Mouse (Mus musculus): ENCODE measurements around the gene Zfp568.

Gene Zfp568

DNA sequence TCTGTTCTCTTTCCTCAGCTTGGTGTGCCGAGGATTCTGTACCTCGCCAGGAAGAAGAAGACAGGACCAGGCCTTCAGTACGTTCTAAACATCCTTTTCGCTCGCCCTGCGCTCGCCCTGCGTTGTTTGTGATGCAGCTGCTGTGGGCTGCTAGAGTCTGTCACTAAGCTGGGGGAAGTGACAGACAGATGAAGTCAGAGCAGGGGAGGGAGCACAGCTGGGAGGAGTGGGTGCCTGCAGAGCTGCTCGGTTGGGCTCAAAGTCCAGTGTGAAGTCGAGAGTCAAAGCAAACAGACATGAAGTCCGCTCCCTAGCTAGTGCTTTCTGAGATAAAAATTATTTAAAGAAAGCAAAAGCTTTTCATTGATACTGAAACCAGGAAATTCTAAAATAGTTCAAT, 5.3 kb downstream of the Zfp568 start:
- DNase-seq (ENCODE audit: low spot score in 2 of 2), result no peak

GRCm38 (mm10) chr7:29992698-29993097, 8.9 kb downstream of the Zfp568 start:
- DNase-seq (ENCODE audit: low spot score in 2 of 2), result no peak

- no peak for DNase-seq (ENCODE audit: low spot score in 2 of 2)
These were observed 9.6 kb downstream of the Zfp568 start for GRCm38 (mm10) chr7:29993340-29993739.

DNA sequence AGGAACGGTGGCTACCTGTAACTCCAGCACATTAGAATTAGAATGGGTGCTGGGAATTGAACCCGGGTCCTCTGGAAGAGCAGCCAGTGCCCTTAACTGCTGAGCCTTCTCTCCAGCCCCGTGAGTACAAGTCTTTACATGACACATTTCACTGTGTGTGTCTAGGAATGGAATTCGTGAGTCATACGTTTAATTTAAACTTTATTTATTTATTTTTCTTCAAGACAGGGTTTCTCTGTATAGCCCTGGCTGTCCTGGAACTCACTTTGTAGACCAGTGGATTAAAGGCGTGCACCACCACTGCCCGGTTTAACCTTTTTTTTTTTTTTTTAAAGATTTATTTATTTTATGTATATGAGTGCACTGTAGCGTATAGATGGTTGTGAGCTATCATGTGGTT, 11.4 kb downstream of the Zfp568 start:
- DNase-seq (ENCODE audit: low spot score in 2 of 2), result no peak

DNA sequence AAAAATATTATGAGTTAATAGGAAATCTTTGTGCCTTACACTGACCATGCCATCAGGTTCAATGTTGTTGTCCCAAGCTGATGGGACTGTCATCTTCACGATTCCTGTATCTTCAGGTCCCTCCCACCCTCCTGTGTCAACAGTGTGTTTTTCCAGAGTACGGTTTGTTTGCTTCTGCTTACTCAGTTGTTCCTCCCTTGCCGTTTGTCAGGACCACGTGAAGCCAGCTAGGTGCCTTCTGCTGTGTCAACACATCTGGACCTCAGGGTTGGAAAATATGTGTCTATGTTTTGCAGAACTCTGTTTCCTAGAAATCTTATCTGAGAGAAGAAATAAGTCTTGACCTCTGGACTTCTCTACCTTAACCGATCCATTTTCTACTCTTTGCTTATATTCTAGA, 16.8 kb downstream of the Zfp568 start:
- DNase-seq (ENCODE audit: low spot score in 2 of 2), result no peak

- no peak for DNase-seq (ENCODE audit: low spot score in 2 of 2)
These were observed 23.8 kb downstream of the Zfp568 start for GRCm38 (mm10) chr7:30007601-30008000.

DNA sequence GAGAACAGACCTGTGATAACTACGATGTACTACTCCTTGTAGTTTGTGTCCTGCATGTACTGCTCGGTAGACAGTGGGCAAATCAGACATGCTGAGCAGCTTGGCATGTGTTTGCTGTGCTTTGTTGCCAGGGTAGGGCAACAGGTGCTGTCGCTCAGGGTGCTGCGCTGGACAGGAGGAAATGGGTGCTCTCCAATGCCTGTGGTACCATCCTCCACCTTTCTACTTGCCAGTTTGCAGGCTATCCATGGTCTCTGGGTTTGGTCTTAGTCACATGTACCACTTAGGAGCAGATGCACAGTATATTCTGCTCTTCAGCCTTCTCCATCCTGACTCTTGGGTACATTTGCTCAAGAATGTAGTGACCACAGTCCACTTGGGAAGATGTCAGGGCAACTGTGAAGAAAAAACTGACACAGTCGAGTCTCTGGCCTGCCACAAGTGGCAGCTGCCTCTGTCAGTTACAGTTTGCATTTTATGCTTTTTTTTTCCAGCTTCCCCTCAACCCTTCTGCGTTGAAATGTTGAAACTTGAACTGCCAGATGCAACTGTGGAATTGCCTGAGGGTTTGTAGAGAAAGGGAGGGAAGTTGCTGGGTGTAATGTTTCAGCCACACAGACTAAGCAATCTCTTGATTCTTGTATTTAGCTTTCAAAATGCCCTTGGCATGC, 24.4 kb downstream of the Zfp568 start:
- no peak for DNase-seq (ENCODE audit: low spot score in 2 of 2)

DNA sequence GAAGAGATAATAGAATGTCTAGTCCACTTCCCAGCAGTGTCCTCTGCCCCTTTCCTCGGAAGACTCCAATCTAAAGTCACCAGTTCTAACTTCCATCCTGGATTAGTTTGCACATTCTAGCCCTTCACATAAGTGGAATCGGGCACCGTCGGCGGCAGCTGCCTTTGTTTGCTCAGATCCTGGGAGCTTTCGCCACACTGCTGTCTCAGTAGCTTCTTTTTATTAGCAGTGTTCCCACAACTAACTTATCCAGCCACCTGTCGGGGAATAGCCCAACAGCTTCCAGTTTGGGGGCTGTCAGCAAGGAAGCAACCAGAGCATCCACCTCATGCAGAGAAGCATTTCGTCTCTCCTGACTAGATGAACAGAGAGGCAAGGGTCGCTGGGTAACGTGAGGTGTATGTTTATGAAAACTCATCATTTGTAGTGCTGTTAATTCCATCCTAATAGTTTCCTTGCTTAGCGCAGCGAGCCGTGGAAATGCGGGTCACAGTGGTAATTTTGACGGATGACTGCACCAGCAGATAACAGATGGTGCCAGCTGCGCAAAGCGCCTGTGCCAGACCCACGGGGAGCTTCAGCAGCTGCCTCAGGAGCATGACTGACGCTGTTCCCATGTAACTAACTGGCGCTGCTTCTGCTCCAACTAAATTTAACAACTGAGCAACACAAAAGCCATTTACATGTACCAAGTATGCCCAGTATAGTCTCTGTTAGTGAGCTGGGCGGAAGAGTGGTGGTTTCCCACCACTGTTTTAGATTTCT, 25.7 kb downstream of the Zfp568 start:
- DNase-seq (ENCODE audit: low spot score in 2 of 2), result peak in 1 of 2 experiments; percentile 34

DNA sequence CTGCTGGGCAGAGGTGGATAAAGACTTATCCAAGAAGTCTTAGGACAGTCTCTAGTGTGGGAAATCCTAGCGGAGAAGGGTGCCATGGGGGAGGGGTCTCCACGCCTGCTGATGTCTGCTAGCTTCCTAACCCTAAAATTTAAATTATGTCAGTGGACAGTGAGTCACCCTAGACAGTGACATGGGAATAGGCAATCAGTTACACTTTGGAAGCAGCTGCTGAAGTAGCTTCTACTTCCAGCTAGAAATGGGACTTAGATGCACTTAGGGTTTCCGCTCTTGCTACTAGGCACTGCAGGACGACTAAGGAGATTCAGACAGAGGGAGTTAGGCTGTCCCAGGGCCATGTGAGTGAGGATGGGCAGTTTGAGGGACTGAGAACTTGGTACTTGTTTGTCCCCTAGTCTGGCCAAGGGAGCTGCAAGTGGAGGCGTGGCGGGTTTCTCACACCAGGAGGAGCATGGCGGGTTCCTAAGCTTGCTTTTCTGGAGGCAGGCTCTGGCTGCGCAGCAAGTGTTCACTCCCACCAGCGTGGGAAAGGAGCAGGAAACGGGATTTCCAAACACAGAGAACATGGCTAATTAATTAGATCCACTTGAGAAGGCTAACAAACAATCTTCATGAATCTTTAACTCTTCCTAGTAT, 26.9 kb downstream of the Zfp568 start:
- no peak for DNase-seq (ENCODE audit: low spot score in 2 of 2)

- peak; percentile 27 to 31 for DNase-seq (ENCODE audit: low spot score in 2 of 2)
These were observed 29.2 kb downstream of the Zfp568 start for GRCm38 (mm10) chr7:30012956-30013363.

DNA sequence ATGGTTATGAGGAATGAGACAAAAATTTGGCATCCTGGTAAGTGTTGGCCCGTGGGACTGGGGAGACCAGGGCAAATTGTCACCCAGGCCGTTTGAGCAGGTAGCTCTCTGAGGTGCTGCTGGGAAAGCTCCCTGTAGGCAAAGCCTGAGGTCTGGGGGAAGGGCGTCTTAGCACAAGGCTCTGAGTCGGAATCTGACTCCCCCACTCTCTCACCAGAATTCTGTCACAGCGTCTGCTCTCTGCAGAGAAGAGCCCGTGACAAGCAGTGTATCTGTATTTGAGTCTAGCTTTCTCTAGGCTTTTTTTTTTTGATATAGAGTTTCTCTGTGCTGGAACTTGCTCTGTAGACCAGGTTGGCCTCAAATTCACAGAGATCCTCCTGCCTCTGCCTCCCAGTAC, 33.5 kb downstream of the Zfp568 start:
- DNase-seq (ENCODE audit: low spot score in 2 of 2), result no peak

DNA sequence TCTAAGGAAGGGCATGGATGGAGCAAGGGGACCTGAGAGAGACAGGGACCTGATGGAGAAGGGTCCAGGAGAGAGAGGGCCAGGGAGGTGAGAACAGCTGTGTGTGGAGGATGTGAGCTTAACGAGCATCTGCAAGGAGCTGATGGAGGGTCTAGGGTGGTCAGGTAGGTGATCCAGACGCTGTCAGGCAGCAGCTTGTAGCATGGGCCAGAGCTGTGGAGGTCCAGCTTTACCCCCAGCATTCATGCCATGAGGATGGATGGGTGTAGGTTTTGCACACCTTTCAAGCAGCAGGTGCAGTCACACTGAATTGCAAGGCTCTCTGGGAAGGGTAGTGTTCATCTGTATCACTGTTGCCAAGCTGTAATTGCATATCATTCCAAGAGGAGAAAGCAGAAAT, 35.8 kb downstream of the Zfp568 start:
- no peak for DNase-seq (ENCODE audit: low spot score in 2 of 2)

DNA sequence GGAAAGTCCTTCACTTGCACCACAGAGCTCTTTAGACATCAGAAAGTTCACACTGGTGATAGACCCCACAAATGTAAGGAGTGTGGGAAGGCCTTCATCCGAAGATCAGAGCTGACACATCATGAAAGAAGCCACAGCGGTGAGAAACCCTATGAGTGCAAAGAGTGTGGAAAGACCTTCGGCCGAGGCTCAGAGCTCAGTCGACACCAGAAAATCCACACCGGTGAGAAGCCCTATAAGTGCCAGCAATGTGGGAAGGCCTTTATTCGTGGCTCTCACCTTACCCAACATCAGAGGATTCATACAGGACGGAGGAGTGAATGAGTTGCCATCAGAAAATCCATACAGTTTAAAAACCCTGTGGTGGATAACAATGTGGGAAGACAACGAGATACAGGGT, 39.6 kb downstream of the Zfp568 start:
- no peak for DNase-seq (ENCODE audit: low spot score in 2 of 2)

GRCm38 (mm10) chr7:30023800-30024199, 40.0 kb downstream of the Zfp568 start:
- no peak for DNase-seq (ENCODE audit: low spot score in 2 of 2)

GRCm38 (mm10) chr7:30025358-30025757, 41.6 kb downstream of the Zfp568 start:
- no peak for DNase-seq (ENCODE audit: low spot score in 2 of 2)

DNA sequence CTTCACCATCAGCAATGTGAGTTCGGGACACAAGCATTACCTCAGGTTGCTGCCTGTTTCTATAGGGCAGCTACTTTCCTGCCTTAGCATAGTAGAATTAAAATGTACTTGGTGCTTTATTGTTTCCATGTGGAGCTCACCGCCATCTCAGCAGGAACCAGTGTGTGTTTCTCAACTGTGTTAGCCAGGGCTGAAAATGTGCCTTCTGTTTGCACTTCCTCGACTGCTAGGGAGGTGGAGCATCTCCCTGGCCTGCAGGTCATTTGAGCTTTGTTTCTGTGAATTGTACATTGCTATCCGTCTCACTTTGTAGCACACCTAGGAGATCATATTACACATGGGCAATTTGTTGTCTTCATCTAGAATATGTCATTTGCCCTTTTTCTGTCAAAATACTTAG, 43.6 kb downstream of the Zfp568 start:
- DNase-seq (ENCODE audit: low spot score in 2 of 2), result no peak

GRCm38 (mm10) chr7:30028572-30028971, 44.8 kb downstream of the Zfp568 start:
- DNase-seq (ENCODE audit: low spot score in 2 of 2), result no peak

DNA sequence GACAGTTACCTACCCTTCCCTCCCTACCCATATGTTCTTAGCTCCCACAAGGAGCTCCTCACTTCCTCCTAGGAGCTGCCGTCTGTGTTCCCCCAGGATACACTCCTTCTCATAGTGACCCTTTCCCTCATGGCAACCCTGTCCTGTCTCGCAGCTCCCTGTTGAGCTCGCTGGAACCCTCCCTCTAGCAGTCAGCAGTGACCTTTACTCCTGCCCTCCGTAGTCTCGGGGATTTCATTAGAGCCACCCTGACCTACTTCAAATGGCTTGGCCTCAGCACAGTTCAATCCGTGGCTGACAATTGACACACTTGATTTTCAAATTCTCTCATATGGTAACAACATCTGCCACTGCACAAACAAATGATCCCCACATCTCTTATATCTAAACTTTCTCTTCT, 46.9 kb downstream of the Zfp568 start:
- DNase-seq (ENCODE audit: low spot score in 2 of 2), result no peak

- no peak for DNase-seq (ENCODE audit: low spot score in 2 of 2)
These were observed 47.6 kb downstream of the Zfp568 start for GRCm38 (mm10) chr7:30031379-30031778.

- DNase-seq (ENCODE audit: low spot score in 2 of 2), result no peak
These were observed 50.6 kb downstream of the Zfp568 start for GRCm38 (mm10) chr7:30034331-30034730.

DNA sequence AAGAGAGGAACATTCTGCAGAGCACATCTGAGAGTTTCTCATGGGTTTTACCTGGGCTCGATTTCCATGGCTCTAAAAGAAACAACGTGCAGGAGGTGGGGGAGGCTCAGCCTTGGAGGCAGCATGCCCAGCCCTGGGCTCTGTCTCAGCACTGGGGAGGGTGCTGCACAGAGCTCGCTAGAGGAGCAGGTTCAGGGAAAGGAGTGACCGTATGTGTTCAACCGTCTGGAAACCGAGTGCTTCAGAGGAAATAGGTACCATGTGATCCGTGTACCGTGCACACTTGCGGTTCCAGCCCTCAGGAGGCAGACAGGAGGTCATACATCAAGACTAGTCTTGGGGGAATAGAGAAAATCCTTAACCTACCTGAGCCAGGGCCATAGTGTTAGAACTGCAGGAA, 60.6 kb downstream of the Zfp568 start:
- no peak for DNase-seq (ENCODE audit: low spot score in 2 of 2)

GRCm38 (mm10) chr7:30048126-30048525, 64.4 kb downstream of the Zfp568 start:
- no peak for DNase-seq (ENCODE audit: low spot score in 2 of 2)
